Mouse (Mus musculus): Measurements from ENCODE around the gene Gm11238.
"Not testable (repeated sequence)": the region's sequence is repeated elsewhere in the genome, so short reads cannot be mapped to it uniquely, and the experiment has no call there.

Gm11238 gene

DNA sequence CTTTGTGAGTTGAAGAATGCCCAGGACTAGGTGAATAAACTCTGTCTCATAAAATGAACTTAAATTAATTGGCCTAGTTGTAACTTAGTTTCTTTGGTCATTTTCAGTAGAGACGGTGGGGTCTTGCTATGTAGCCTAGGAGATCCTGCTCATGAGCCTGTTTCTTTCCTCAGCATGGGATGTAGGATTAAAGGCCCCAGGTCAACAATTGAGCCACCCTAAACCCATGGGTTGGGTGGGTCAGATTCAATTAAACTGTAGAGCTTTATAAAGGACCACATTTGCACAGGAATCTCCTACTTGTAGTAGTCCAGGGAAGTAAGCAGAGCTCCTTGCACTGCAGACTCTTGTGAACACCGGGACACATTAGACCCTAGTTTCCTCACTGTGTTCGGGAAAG is at the start of gene Gm11238:
Gene Gm11238, plus strand, starts transcription at position 301 of the 400 bp plus-strand sequence.
- not testable (repeated sequence) for DNase-seq (ENCODE audit: low read depth, low spot score)

DNA sequence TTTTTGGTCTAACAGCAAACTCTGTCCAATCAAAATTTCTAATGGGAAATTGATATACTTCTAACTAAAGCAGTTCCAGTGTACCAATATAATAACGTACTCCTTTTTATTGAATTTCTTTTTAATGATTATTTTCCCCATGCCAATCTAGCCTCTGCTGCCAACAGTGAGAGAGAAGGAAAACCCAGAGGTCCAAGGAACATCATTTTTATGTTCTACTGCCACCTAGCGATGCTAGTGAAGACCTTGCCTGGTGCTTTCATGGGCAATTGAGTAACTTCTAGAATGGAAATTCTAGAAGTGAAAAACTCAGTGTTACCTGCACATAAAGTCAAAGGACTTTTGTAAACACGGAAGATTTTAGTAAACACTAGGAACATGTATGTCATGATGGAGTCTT is 8.4 kb upstream of the Gm11238 start:
- no peak for DNase-seq (ENCODE audit: low read depth, low spot score)

DNA sequence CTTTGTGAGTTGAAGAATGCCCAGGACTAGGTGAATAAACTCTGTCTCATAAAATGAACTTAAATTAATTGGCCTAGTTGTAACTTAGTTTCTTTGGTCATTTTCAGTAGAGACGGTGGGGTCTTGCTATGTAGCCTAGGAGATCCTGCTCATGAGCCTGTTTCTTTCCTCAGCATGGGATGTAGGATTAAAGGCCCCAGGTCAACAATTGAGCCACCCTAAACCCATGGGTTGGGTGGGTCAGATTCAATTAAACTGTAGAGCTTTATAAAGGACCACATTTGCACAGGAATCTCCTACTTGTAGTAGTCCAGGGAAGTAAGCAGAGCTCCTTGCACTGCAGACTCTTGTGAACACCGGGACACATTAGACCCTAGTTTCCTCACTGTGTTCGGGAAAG is 15.0 kb downstream of the Gm11238 start, which contains the start of gene Gm11237:
Gene Gm11237, plus strand, starts transcription at position 301 of the 400 bp plus-strand sequence.
- DNase-seq (ENCODE audit: low read depth, low spot score) = not testable (repeated sequence)

DNA sequence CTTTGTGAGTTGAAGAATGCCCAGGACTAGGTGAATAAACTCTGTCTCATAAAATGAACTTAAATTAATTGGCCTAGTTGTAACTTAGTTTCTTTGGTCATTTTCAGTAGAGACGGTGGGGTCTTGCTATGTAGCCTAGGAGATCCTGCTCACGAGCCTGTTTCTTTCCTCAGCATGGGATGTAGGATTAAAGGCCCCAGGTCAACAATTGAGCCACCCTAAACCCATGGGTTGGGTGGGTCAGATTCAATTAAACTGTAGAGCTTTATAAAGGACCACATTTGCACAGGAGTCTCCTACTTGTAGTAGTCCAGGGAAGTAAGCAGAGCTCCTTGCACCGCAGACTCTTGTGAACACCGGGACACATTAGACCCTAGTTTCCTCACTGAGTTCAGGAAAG is 30.1 kb downstream of the Gm11238 start, which contains the start of gene Gm11236:
Gene Gm11236, plus strand, starts transcription at position 301 of the 400 bp plus-strand sequence.
- DNase-seq (ENCODE audit: low read depth, low spot score) = not testable (repeated sequence)

DNA sequence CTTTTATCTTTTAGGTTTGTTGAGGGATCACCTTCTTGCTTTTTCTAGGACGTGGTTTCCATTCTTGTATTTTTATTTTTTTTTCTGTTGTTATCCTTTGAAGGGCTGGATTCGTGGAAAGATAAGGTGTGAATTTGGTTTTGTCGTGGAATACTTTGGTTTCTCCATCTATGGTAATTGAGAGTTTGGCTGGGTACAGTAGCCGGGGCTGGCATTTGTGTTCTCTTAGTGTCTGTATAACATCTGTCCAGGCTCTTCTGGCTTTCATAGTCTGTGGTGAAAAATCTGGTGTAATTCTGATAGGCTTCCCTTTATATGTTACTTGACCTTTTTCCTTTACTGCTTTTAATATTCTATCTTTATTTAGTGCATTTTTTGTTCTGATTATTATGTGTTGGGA is 54.2 kb downstream of the Gm11238 start:
- DNase-seq (ENCODE audit: low read depth, low spot score) = not testable (repeated sequence)

DNA sequence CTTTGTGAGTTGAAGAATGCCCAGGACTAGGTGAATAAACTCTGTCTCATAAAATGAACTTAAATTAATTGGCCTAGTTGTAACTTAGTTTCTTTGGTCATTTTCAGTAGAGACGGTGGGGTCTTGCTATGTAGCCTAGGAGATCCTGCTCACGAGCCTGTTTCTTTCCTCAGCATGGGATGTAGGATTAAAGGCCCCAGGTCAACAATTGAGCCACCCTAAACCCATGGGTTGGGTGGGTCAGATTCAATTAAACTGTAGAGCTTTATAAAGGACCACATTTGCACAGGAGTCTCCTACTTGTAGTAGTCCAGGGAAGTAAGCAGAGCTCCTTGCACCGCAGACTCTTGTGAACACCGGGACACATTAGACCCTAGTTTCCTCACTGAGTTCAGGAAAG is 60.4 kb downstream of the Gm11238 start, which contains the start of gene Gm11239:
Gene Gm11239, plus strand, starts transcription at position 301 of the 400 bp plus-strand sequence.
- DNase-seq (ENCODE audit: low read depth, low spot score) = not testable (repeated sequence)

DNA sequence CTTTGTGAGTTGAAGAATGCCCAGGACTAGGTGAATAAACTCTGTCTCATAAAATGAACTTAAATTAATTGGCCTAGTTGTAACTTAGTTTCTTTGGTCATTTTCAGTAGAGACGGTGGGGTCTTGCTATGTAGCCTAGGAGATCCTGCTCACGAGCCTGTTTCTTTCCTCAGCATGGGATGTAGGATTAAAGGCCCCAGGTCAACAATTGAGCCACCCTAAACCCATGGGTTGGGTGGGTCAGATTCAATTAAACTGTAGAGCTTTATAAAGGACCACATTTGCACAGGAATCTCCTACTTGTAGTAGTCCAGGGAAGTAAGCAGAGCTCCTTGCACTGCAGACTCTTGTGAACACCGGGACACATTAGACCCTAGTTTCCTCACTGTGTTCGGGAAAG is 75.5 kb downstream of the Gm11238 start, which contains the start of gene Gm428:
Gene Gm428, plus strand, starts transcription at position 301 of the 400 bp plus-strand sequence.
- not testable (repeated sequence) for DNase-seq (ENCODE audit: low read depth, low spot score)
